Mouse (Mus musculus) liver, embryonic 14.5 days (tissue): ENCODE results near the gene Kcnq1.

Experiments used
- CTCF ChIP-seq: IDR thresholded peaks from 2 replicates; pipeline ENCODE4 v1.5.1; 2016; ENCODE audit warnings: antibody characterized with exemption, low read depth, control low read depth
- EP300 ChIP-seq: IDR thresholded peaks from 2 replicates; pipeline ENCODE4 v1.6.1; 2016; ENCODE audit warnings: antibody characterized with exemption, low read depth

- TF ChIP-seq EP300 = no peak
- TF ChIP-seq CTCF = no peak
These were observed 251.7 kb downstream of the Kcnq1 start for GRCm38 (mm10) chr7:143357831-143358230.
